In the genomic region with DNA sequence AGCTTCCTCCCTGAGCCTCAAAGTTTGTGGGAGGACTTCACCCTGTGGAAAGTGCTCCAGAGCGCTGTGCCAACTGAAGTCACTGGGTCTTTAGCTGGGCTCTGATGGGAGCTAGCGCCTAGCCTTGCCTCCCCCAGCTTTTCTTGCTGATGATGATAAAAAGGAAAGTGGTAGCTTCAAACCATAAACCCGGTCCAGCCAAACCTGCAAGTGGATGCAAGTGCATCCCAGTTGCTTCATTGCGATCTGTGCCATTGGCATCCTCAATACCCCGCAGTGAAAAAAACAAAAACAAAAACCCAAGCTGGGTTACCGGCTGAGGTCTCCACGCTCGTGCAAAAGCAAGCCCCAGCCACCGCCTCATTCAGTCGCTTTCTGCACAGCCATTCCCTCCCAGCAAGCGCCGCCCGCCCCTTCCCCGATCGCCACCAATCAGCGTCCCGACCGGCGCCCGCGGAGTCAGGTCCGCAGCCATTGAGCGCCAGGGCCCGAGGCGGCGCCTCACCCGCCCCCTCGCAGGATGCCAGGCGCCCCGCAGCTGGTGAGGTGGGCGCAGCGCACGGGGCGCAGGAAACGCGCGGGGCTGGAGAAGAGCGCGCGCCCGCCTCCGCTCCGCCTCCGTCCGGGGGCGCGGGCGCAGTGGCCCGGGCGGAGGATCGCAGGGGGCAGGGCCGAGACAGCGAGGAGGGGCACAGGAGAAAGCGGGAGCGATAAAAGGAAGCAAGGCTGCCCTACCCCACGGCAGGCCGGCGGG, we compare ENCODE assay signal across 8 mouse cellular contexts. TPM values are rescaled to one million over a fixed set of nuclear protein-coding genes. Genes with fewer than 3 reads are reported as not detected.
DNase-seq lines count a peak whose midpoint lies in the region; ATAC-seq and TF ChIP-seq lines count a peak whose summit lies in the region.

A gene (plus strand): TSS at position 550 of the 754 bp plus-strand sequence.

- no peaks in the 10 kb centered on the region for H3K36me3 ChIP-seq in ES-E14 (ENCODE audit: control insufficient read depth, insufficient read depth, low read length, poor library complexity, severe bottlenecking)
- H3K36me3 ChIP-seq in forebrain, embryonic 14.5 days (ENCODE audit: control insufficient read depth, insufficient read depth, low read length): peaks cover 19% of the 10 kb centered on the region
- H3K36me3 ChIP-seq in liver, postnatal 0 days (replicated peaks; ENCODE audit: insufficient read depth, low read length): peaks cover 8% of the 10 kb centered on the region
- peaks cover 8% of the 10 kb centered on the region for H3K36me3 ChIP-seq in neural tube, embryonic 13.5 days

- H3K27me3 ChIP-seq in forebrain, embryonic 14.5 days (replicated peaks; ENCODE audit: control insufficient read depth, insufficient read depth, low read length): 0 out of 2 replicates have a peak, but pooled peaks cover 2% of the 10 kb centered on the region
- peaks cover 7% of the 10 kb centered on the region; the same call in 1 of the 2 replicates for H3K27me3 ChIP-seq in liver, postnatal 0 days (ENCODE audit: insufficient read depth, low read length)
- H3K27me3 ChIP-seq in neural tube, embryonic 13.5 days: peaks cover 20% of the 10 kb centered on the region

- H3K9ac ChIP-seq in ES-E14 (ENCODE audit: insufficient read depth, low read depth, low read length, poor library complexity, severe bottlenecking): peak within 1 kb of the TSS; percentile 84
- peak within 1 kb of the TSS; percentile 78 for H3K9ac ChIP-seq in forebrain, embryonic 14.5 days (ENCODE audit: low read length)
- peak within 1 kb of the TSS; percentile 58 for H3K9ac ChIP-seq in liver, postnatal 0 days (replicated peaks)
- H3K9ac ChIP-seq in neural tube, embryonic 13.5 days: peak within 1 kb of the TSS; percentile 87

- peak; percentile 97 for ATAC-seq in forebrain, embryonic 14.5 days
- ATAC-seq in liver, postnatal 0 days: peak; percentile 89
- ATAC-seq in neural tube, embryonic 13.5 days (ENCODE audit: low read depth): peak; percentile 97

- intact Hi-C loops in heart, postnatal 14 days (cut with DNase I): no loop called here

- peak; percentile 84 for DNase-seq in ES-E14 (ENCODE audit: low read depth, low spot score)
- DNase-seq in cerebellum, adult 11 months: peak; percentile 88
- peak; percentile 96 for DNase-seq in forebrain, embryonic 14.5 days (ENCODE audit: low spot score)
- peak; percentile 89 for DNase-seq in heart, postnatal 14 days
- DNase-seq in layer of hippocampus, adult 11-12 months (ENCODE audit: low spot score): peak; percentile 89
- peak; percentile 90 for DNase-seq in liver, postnatal 0 days
- DNase-seq in telencephalon, adult 2 months (ENCODE audit: low read depth, low spot score): peak; percentile 75

- peak within 1 kb of the TSS; percentile 95 for H3K4me2 ChIP-seq in forebrain, embryonic 14.5 days (ENCODE audit: low read length)
- peak within 1 kb of the TSS; percentile 100 for H3K4me2 ChIP-seq in liver, postnatal 0 days (ENCODE audit: low read depth, low read length)
- H3K4me2 ChIP-seq in neural tube, embryonic 13.5 days: peak within 1 kb of the TSS; percentile 93

- in situ Hi-C loops in ES-E14 (cut with MboI; ENCODE audit: low sequenced_read_pairs in 2 of 2, unreplicated experiment in 2 of 2): no loop called here

- WGBS in forebrain, embryonic 14.5 days: 2% methylated on average over 34 of the region's 58 CpGs
- WGBS in liver, postnatal 0 days (ENCODE audit: insufficient replicate concordance): 4% methylated on average over 55 of the region's 58 CpGs
- WGBS in neural tube, embryonic 13.5 days: under 1% methylated on average over 57 of the region's 58 CpGs

- TF ChIP-seq CTCF in liver, postnatal 0 days (IDR thresholded peaks at IDR 0.05; ENCODE audit: low read depth): no peak

- peak within 1 kb of the TSS; percentile 70 to 88 for H3K4me3 ChIP-seq in ES-E14 (ENCODE audit: insufficient read depth in 1 of 2, low read depth in 1 of 2, low read length in 2 of 2, poor library complexity in 1 of 2, severe bottlenecking in 1 of 2)
- H3K4me3 ChIP-seq in forebrain, embryonic 14.5 days (ENCODE audit: low read depth, low read length): peak within 1 kb of the TSS; percentile 73
- peak within 1 kb of the TSS; percentile 78 for H3K4me3 ChIP-seq in liver, postnatal 0 days (ENCODE audit: low read depth, low read length)
- peak within 1 kb of the TSS; percentile 84 for H3K4me3 ChIP-seq in neural tube, embryonic 13.5 days

- H3K4me1 ChIP-seq in ES-E14 (ENCODE audit: control insufficient read depth in 2 of 2, insufficient read depth in 2 of 2, low read length in 2 of 2, poor library complexity in 1 of 2): no peaks in the 10 kb centered on the region
- peaks cover 10% of the 10 kb centered on the region; the same call in 1 of the 2 replicates for H3K4me1 ChIP-seq in forebrain, embryonic 14.5 days (ENCODE audit: control insufficient read depth, insufficient read depth, low read length)
- H3K4me1 ChIP-seq in liver, postnatal 0 days (ENCODE audit: insufficient read depth): peaks cover 17% of the 10 kb centered on the region
- peaks cover 24% of the 10 kb centered on the region for H3K4me1 ChIP-seq in neural tube, embryonic 13.5 days (replicated peaks)

- no peak for TF ChIP-seq EP300 in liver, postnatal 0 days (IDR thresholded peaks at IDR 0.05; ENCODE audit: low read depth)

- 0 out of 2 replicates have a peak within 1 kb of the TSS, but pooled peaks have one; percentile 1 for H3K27ac ChIP-seq in ES-E14 (ENCODE audit: insufficient read depth, low read depth, low read length, poor library complexity, severe bottlenecking)
- peak within 1 kb of the TSS; percentile 82 for H3K27ac ChIP-seq in forebrain, embryonic 14.5 days (ENCODE audit: low read depth, low read length)
- no peak within 1 kb of the TSS for H3K27ac ChIP-seq in liver, postnatal 0 days (ENCODE audit: low read depth)
- peak within 1 kb of the TSS; percentile 94 for H3K27ac ChIP-seq in neural tube, embryonic 13.5 days (replicated peaks)

- H3K9me3 ChIP-seq in ES-E14 (ENCODE audit: control insufficient read depth, insufficient read depth, low read depth, low read length): no peaks in the 10 kb centered on the region
- no peaks in the 10 kb centered on the region for H3K9me3 ChIP-seq in forebrain, embryonic 14.5 days (replicated peaks; ENCODE audit: control insufficient read depth, low read length)
- no peaks in the 10 kb centered on the region for H3K9me3 ChIP-seq in liver, postnatal 0 days (ENCODE audit: low read length)
- no peaks in the 10 kb centered on the region for H3K9me3 ChIP-seq in neural tube, embryonic 13.5 days

TF ChIP-seq in ES-E14, 5 proteins besides CTCF, POLR2A, EP300 and RAD21:
- TF ChIP-seq MAFK (IDR thresholded peaks at IDR 0.05; ENCODE audit: insufficient read depth, low read depth, low read length): no peak
- TF ChIP-seq CHD2 (IDR thresholded peaks at IDR 0.05; ENCODE audit: low read depth, low read length): no peak
- TF ChIP-seq HCFC1 (IDR thresholded peaks at IDR 0.05; ENCODE audit: borderline replicate concordance, insufficient read depth, low read length): 0 out of 2 replicates have a peak, but pooled peaks have one; percentile 60

RNA-seq across cellular contexts. Expression of the gene that starts here (rescaled TPM):
- 5.4 and 6.9 TPM in 2 replicates for total RNA-seq in ES-E14 (2012; rRNA removed)
- 16.1 and 16.3 TPM in 2 replicates for polyA plus RNA-seq in forebrain, embryonic 14.5 days (2014; fragmentation: Nextera tagmentation; extraction: Ambion mirVana)
- under 1 TPM; 0.29 to 0.41 TPM for total RNA-seq in heart, postnatal 14 days (2021)
- 0.41 and 0.46 TPM in 2 replicates for polyA plus RNA-seq in liver, postnatal 0 days (2015; fragmentation: Nextera tagmentation; extraction: Ambion mirVana)
- polyA plus RNA-seq in neural tube, embryonic 13.5 days (2015; fragmentation: Nextera tagmentation; extraction: Ambion mirVana): 12.6 and 13.4 TPM in 2 replicates

Comparison
In these comparisons a context has a peak if more than half of its experiments do, and no peak if none do; other contexts are left out.
1. Peak in DNase-seq in heart, postnatal 14 days; RNA of the gene not detected or under 1 TPM.
2. Peak in DNase-seq, ATAC-seq, H3K4me3 ChIP-seq, H3K9ac ChIP-seq and H3K4me2 ChIP-seq in liver, postnatal 0 days; RNA of the gene not detected or under 1 TPM.